Mouse (Mus musculus): ENCODE measurements at regions not wholly inside any gene's neighbourhood (a gene's known extent, or its start where the extent isn't known, plus 50 kb on each side); places are given as distances from the start of the nearest gene placed in this dataset.
A peak's percentile ranks its signal among the peaks of the same experiment; 100 is the strongest.

- TF ChIP-seq POLR2A (IDR thresholded peaks at IDR 0.05; ENCODE audit: borderline replicate concordance, extremely low read depth, low read depth, low read length), result no peak
- no peak for TF ChIP-seq CTCF (IDR thresholded peaks at IDR 0.05; ENCODE audit: insufficient read depth, low read length)
- WGBS, result 80% methylated on average over 19 of the region's 19 CpGs
- Histone ChIP-seq H3K4me3 (replicated peaks; ENCODE audit: extremely low read depth, low read depth, low read length) (no peak overlapping the region), H3K4me1 (ENCODE audit: control insufficient read depth, insufficient read depth, low read length) (no peaks in the 10 kb centered on the region)
- no peak for DNase-seq
Measured at GRCm38 (mm10) chr7:73643306-73643992, 96.7 kb upstream of the Fam174b start.

DNA sequence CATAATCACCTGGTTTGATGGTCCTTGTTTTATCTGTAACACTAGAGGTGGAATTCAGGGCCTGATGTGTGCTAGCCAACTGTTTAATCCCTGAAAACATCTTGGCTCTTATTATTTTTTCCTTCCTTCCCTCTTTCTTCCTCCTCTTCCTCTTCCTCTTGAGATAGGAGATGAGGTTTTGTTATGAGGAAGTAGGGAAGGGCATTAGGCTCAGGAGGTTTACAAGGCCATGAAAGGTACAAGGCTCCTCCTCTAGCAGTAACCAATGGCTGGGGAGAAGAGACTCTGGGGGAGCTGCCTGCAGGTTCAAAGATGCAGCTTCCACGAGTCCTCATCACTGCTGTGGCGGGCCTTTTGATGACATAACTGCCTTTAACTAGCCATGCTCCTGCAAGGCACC lies 98.6 kb upstream of the Chd2 start:
- DNase-seq, result no peak
- Histone ChIP-seq H3K4me3 (replicated peaks; ENCODE audit: extremely low read depth, low read depth, low read length) (no peak overlapping the region), H3K4me1 (ENCODE audit: control insufficient read depth, insufficient read depth, low read length) (no peaks in the 10 kb centered on the region)
- 70% methylated on average over 2 of the region's 2 CpGs for WGBS
- TF ChIP-seq POLR2A (IDR thresholded peaks at IDR 0.05; ENCODE audit: borderline replicate concordance, extremely low read depth, low read depth, low read length) (no peak), CTCF (IDR thresholded peaks at IDR 0.05; ENCODE audit: insufficient read depth, low read length) (no peak)

GRCm38 (mm10) chr7:73637810-73638125 lies 96.1 kb upstream of the Chd2 start:
- no peak for DNase-seq
- no peaks in the 10 kb centered on the region for H3K4me1 ChIP-seq (ENCODE audit: control insufficient read depth, insufficient read depth, low read length)
- TF ChIP-seq POLR2A (IDR thresholded peaks at IDR 0.05; ENCODE audit: borderline replicate concordance, extremely low read depth, low read depth, low read length), result no peak
- no peak for TF ChIP-seq CTCF (IDR thresholded peaks at IDR 0.05; ENCODE audit: insufficient read depth, low read length)
- WGBS, result 81% methylated on average over 4 of the region's 4 CpGs
- H3K4me3 ChIP-seq (replicated peaks; ENCODE audit: extremely low read depth, low read depth, low read length), result no peak overlapping the region

- H3K4me1 ChIP-seq (ENCODE audit: control insufficient read depth, insufficient read depth, low read length), result no peaks in the 10 kb centered on the region
- WGBS, result 75% methylated on average over 5 of the region's 5 CpGs
- TF ChIP-seq CTCF (IDR thresholded peaks at IDR 0.05; ENCODE audit: insufficient read depth, low read length) (no peak), POLR2A (IDR thresholded peaks at IDR 0.05; ENCODE audit: borderline replicate concordance, extremely low read depth, low read depth, low read length) (no peak)
- no peak overlapping the region for H3K4me3 ChIP-seq (replicated peaks; ENCODE audit: extremely low read depth, low read depth, low read length)
- DNase-seq, result no peak
Measured at GRCm38 (mm10) chr7:73637101-73637809, 95.6 kb upstream of the Chd2 start.

GRCm38 (mm10) chr7:73635422-73635821 lies 93.8 kb upstream of the Chd2 start:
- 95% methylated on average over 9 of the region's 9 CpGs for WGBS
- no peak overlapping the region for H3K4me3 ChIP-seq (replicated peaks; ENCODE audit: extremely low read depth, low read depth, low read length)
- TF ChIP-seq CTCF (IDR thresholded peaks at IDR 0.05; ENCODE audit: insufficient read depth, low read length) (no peak), POLR2A (IDR thresholded peaks at IDR 0.05; ENCODE audit: borderline replicate concordance, extremely low read depth, low read depth, low read length) (no peak)
- DNase-seq, result no peak
- no peaks in the 10 kb centered on the region for H3K4me1 ChIP-seq (ENCODE audit: control insufficient read depth, insufficient read depth, low read length)

GRCm38 (mm10) chr7:73630790-73631189 lies 89.2 kb upstream of the Chd2 start:
- DNase-seq, result no peak
- TF ChIP-seq POLR2A (IDR thresholded peaks at IDR 0.05; ENCODE audit: borderline replicate concordance, extremely low read depth, low read depth, low read length) (no peak), CTCF (IDR thresholded peaks at IDR 0.05; ENCODE audit: insufficient read depth, low read length) (no peak)
- WGBS, result 78% methylated on average over 7 of the region's 7 CpGs
- no peak overlapping the region for H3K4me3 ChIP-seq (replicated peaks; ENCODE audit: extremely low read depth, low read depth, low read length)
- H3K4me1 ChIP-seq (ENCODE audit: control insufficient read depth, insufficient read depth, low read length), result no peaks in the 10 kb centered on the region

GRCm38 (mm10) chr7:73629182-73629581 lies 87.6 kb upstream of the Chd2 start:
- H3K4me1 ChIP-seq (ENCODE audit: control insufficient read depth, insufficient read depth, low read length), result no peaks in the 10 kb centered on the region; the same call in 1 of the 2 replicates
- TF ChIP-seq CTCF (IDR thresholded peaks at IDR 0.05; ENCODE audit: insufficient read depth, low read length) (no peak), POLR2A (IDR thresholded peaks at IDR 0.05; ENCODE audit: borderline replicate concordance, extremely low read depth, low read depth, low read length) (no peak)
- no peak overlapping the region for H3K4me3 ChIP-seq (replicated peaks; ENCODE audit: extremely low read depth, low read depth, low read length)
- 87% methylated on average over 2 of the region's 2 CpGs for WGBS
- DNase-seq, result no peak

- TF ChIP-seq POLR2A (IDR thresholded peaks at IDR 0.05; ENCODE audit: borderline replicate concordance, extremely low read depth, low read depth, low read length), result no peak
- peak; percentile 49 for TF ChIP-seq CTCF (IDR thresholded peaks at IDR 0.05; ENCODE audit: insufficient read depth, low read length)
- peak; percentile 57 for DNase-seq
- no peak overlapping the region for H3K4me3 ChIP-seq (replicated peaks; ENCODE audit: extremely low read depth, low read depth, low read length)
- under 1% methylated on average over 6 of the region's 6 CpGs for WGBS
- no peaks in the 10 kb centered on the region; the same call in 1 of the 2 replicates for H3K4me1 ChIP-seq (ENCODE audit: control insufficient read depth, insufficient read depth, low read length)
Measured at GRCm38 (mm10) chr7:73628071-73628470, 86.4 kb upstream of the Chd2 start.

DNA sequence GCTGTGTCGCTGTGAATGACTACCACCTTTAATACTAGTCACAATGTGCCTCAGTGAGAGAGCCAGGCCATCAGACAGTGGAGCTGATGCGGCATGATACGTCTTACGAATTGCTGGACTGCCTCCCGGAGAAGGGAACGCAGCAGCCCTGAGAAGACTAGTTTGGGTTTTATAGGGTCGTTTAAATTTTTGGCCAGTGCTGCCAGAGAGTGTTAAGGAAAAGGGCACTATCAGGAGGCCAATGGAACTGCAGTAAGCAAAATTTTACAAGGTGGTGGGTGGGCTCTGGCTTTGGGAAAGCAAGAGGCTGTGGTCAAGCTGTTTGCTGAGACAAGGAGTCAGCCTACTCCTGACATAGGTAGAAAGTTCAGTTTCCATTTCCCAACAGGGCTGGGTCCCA lies 84.7 kb upstream of the Chd2 start:
- 79% methylated on average over 7 of the region's 7 CpGs for WGBS
- Histone ChIP-seq H3K4me1 (ENCODE audit: control insufficient read depth, insufficient read depth, low read length) (no peaks in the 10 kb centered on the region; the same call in 1 of the 2 replicates), H3K4me3 (replicated peaks; ENCODE audit: extremely low read depth, low read depth, low read length) (no peak overlapping the region)
- no peak for TF ChIP-seq POLR2A (IDR thresholded peaks at IDR 0.05; ENCODE audit: borderline replicate concordance, extremely low read depth, low read depth, low read length)
- TF ChIP-seq CTCF (IDR thresholded peaks at IDR 0.05; ENCODE audit: insufficient read depth, low read length), result no peak
- DNase-seq, result no peak

GRCm38 (mm10) chr7:73625651-73626050 lies 84.0 kb upstream of the Chd2 start:
- DNase-seq, result no peak
- TF ChIP-seq POLR2A (IDR thresholded peaks at IDR 0.05; ENCODE audit: borderline replicate concordance, extremely low read depth, low read depth, low read length) (no peak), CTCF (IDR thresholded peaks at IDR 0.05; ENCODE audit: insufficient read depth, low read length) (no peak)
- Histone ChIP-seq H3K4me1 (ENCODE audit: control insufficient read depth, insufficient read depth, low read length) (no peaks in the 10 kb centered on the region; the same call in 1 of the 2 replicates), H3K4me3 (replicated peaks; ENCODE audit: extremely low read depth, low read depth, low read length) (no peak overlapping the region)

Data from lung, adult 2 months (tissue).